Mouse (Mus musculus): ENCODE measurements around the gene Plxna1.

The Plxna1 gene

DNA sequence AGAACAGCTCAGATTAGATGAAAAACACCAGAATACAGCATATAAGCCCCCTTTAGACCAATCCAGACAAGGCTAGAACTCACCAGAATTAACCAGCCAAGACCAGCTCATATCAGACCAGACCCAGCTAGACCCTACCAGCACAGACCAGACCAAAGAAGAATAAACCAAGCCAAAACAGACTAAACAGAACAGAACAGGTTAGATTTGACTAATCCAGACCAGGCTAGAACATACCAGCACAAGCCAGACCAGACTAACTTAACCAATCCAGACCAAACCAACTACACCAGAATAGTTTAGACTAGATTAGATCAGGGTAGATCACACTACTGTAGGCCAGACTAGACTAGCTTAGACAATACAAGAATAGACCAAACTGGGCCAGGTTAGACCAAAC is 77.3 kb downstream of the Plxna1 start:
- no peak for DNase-seq (ENCODE audit: low read depth, low spot score)

DNA sequence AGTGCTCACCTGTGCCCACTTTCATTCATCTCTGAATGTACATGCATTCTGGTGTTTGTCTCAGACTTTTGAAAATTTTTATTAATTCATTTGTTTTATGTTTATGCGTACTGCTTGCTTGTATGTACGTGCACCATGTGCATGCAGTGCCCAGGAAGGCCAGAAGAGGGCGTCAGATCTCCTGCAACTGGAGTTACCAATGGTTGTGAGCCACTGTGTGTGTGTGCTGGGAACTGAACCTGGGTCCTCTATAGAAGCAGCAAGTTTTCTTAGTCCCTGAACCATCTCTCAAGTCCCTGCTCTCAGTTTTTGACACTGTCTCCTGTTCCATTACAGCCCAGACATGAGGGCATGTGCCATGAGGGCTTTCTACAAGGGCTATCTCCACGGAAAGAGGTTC is 79.3 kb downstream of the Plxna1 start:
- no peak for DNase-seq (ENCODE audit: low read depth, low spot score)

DNA sequence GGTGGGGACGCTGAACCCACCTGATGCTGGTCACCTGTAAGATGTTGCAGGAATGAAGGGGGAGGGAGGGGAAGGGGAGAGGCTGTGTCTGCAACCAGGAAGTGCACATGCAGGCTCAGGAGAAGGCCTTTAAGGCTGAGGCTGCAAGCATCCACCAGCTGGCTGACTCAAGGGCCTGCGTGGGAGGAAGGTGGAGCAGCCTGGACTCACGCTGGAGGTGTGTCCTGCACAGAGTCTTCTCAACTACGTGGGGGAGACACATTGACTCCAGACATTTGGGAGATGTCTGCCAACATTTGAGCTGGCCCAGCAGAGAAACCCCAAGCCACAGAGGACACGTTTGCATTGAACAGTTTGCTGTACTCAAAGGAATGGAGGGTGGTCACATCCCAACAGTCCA is 79.8 kb downstream of the Plxna1 start:
- no peak for DNase-seq (ENCODE audit: low read depth, low spot score)

DNA sequence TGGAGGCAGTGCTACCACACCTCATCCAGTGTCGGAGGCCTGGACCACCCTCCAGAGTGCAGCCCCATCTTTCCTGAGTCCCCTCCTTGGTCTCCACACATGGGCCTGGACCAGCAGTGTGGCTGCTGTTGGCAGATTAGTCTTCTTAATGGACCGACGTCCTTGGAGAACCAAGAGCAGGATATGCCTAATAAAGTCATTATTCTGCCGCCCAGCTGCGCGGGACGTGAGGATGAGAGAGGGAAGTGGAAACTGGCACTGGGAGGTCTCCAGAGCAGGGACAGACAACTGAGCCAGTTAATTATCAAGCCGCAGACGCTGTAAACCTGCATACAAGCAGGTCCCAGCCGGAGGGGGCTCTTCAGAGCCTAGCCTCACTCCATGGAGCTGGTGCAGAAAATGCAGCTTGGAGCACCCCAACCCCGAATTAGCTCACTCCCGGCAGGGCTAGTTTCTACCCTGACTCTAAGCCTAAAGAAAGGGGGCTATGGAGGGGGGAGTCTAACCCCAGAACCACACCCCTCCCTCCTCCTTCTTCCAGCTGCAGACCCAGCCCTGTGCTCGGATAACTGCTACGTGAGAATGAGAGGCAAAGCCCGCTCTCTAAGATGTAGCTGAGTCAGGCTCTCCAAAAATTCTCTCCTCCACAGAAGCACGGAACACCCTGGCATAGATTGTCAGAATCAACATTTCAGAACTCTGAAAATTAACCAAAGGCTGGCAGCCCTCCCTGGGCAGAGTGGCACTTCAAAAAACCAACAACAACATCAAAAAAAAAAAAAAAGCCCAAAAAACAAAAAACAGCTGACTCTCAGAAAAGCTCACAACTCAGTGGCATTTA is 80.7 kb downstream of the Plxna1 start:
- peak; percentile 17 for DNase-seq (ENCODE audit: low read depth, low spot score)

DNA sequence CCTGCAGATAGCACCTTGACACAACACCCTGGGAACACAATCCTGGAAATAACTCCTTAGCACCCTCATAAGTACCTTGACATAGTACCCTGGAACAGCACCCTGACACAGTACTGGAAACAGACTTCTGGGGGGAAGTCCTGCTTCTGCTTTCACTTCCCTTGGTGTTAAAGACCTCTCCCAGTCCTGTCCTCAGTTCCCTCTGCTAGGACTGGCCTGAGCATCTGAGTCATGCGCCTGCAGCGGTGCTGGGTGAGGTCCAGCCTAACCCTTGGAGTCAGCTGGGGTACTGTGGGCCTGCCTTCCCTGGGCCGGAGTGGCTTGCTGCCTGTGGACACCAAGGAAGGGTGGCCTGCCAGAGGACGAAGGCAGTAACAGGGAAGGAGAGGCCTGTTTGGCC is 81.9 kb downstream of the Plxna1 start:
- DNase-seq (ENCODE audit: low read depth, low spot score): no peak

DNA sequence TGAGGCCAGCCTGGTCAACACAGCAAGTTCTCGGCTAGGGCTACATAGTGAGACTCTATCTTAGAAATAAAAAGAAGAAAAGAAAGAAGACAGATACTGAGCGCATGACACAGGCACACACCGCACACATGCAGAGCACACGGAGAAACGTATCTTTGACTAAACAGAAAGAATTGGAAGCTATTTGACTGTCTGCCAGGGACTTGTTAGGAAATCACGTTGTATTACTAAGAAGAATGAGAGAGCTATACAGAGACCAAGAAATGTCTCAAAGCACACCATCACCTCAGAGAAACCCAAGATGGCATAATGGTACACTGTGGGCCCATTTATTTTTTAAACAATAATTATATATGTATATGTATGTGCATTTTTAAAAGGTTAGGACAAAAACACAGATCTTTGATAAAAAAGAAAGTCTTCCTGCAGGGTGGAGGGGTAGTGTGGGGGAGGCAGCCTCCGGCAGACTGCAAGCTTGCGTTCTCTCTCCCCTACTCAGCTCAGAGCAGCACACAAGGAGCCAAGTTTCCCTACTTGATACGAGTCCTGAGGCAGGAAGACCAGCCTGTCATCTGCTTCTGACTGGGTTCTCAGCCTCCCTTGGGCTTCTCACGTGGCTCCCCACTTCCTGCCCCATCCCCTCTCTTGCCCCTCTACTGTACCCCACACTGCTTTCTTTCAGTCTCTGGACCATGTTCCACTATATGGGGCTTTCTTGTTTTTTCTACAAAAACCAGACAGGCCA is 90.5 kb downstream of the Plxna1 start:
- no peak for DNase-seq (ENCODE audit: low read depth, low spot score)

DNA sequence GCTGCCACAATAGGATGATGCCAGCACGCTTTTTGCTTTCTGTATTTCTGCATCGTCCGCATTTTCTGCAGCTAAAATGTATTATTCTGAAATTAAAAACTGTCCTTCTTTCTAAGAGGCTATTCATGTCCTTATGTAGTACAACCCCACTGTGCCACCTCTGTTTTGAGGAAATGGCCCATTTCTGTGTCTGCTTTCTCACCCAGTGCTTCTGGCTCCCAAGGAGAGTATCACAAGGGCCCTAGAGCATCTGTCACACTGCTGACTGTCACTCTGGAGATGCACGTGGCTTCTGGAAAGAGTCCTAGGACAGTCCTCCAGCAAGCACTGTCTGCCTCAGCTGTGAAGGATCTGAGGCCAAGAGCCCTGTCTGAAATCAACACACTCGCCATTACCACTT is 95.2 kb downstream of the Plxna1 start:
- DNase-seq (ENCODE audit: low read depth, low spot score): no peak
